Mouse (Mus musculus) myocyte (in vitro differentiated cells): ENCODE data around the gene Mgll. TPM values are rescaled to one million over a fixed set of nuclear protein-coding genes. Genes with fewer than 3 reads are reported as not detected.
A peak's percentile ranks its signal among the peaks of the same experiment; 100 is the strongest.

Experiments
- H3K27me3 ChIP-seq: one replicate; pipeline ENCODE4 v1.6.1; 2011; ENCODE audit not compliant: control insufficient read depth, insufficient read depth, insufficient read length
- H3K36me3 ChIP-seq: one replicate; pipeline ENCODE4 v1.6.1; 2011; ENCODE audit not compliant: control insufficient read depth, insufficient read depth
- H3K4me2 ChIP-seq: one replicate; pipeline ENCODE4 v1.6.1; 2011; ENCODE audit warnings: low read depth, control low read depth
- H3K4me3 ChIP-seq: one replicate; pipeline ENCODE4 v1.5.1; 2011; ENCODE audit warnings: mild to moderate bottlenecking, control low read depth, moderate library complexity
- H3K79me2 ChIP-seq: one replicate; pipeline ENCODE4 v1.6.1; 2011; ENCODE audit not compliant: control insufficient read depth, insufficient read depth
- H3ac ChIP-seq: one replicate; pipeline ENCODE4 v1.6.1; 2011; ENCODE audit not compliant: control insufficient read depth, insufficient read length
- CEBPB ChIP-seq: IDR thresholded peaks from 2 replicates; pipeline ENCODE4 v1.6.1; 2011; ENCODE audit warnings: mild to moderate bottlenecking, moderate library complexity; ENCODE audit not compliant: poor library complexity, insufficient read depth, severe bottlenecking
- E2F4 ChIP-seq: IDR thresholded peaks from one replicate; pipeline ENCODE4 v1.6.1; 2011; ENCODE audit warnings: mild to moderate bottlenecking, control low read depth, moderate library complexity; ENCODE audit not compliant: insufficient read depth
- MAX ChIP-seq: IDR thresholded peaks from one replicate; pipeline ENCODE4 v1.6.1; 2011; ENCODE audit warnings: low read depth, mild to moderate bottlenecking, control low read depth
- MYOD1 ChIP-seq, 3 experiments: IDR thresholded peaks; one replicate each; pipeline ENCODE4 v1.6.1; 2011; ENCODE audit warnings: control low read depth in 2 of 3, low read depth in 2 of 3, mild to moderate bottlenecking in 2 of 3, moderate library complexity in 1 of 3; ENCODE audit not compliant: insufficient read length in 2 of 3, control insufficient read depth in 1 of 3
- MYOG ChIP-seq, 3 experiments: IDR thresholded peaks; one replicate each; pipeline ENCODE4 v1.6.1; 2011; ENCODE audit warnings: control low read depth in 2 of 3, low read depth in 2 of 3, mild to moderate bottlenecking in 2 of 3; ENCODE audit not compliant: insufficient read length in 2 of 3, control insufficient read depth in 1 of 3, insufficient read depth in 1 of 3
- POLR2A ChIP-seq: IDR thresholded peaks from one replicate; pipeline ENCODE4 v1.6.1; 2011; ENCODE audit warnings: low read depth, mild to moderate bottlenecking, control low read depth, moderate library complexity; ENCODE audit not compliant: insufficient read length
- POLR2AphosphoS2 ChIP-seq: IDR thresholded peaks from one replicate; pipeline ENCODE4 v1.6.1; 2011; ENCODE audit warnings: low read depth, control low read depth; ENCODE audit not compliant: insufficient read length
- REST ChIP-seq: IDR thresholded peaks from one replicate; pipeline ENCODE4 v1.6.1; 2011; ENCODE audit warnings: mild to moderate bottlenecking, control low read depth, moderate library complexity; ENCODE audit not compliant: insufficient read depth, insufficient read length
- SRF ChIP-seq: IDR thresholded peaks from one replicate; pipeline ENCODE4 v1.6.1; 2011; ENCODE audit warnings: low read depth; ENCODE audit not compliant: control insufficient read depth, insufficient read length
- TCF12 ChIP-seq: IDR thresholded peaks from one replicate; pipeline ENCODE4 v1.6.1; 2011; ENCODE audit warnings: mild to moderate bottlenecking, control low read depth; ENCODE audit not compliant: poor library complexity, insufficient read depth, severe bottlenecking
- TCF3 ChIP-seq: IDR thresholded peaks from one replicate; pipeline ENCODE4 v1.6.1; 2011; ENCODE audit warnings: low read depth, control low read depth; ENCODE audit not compliant: insufficient read length
- USF1 ChIP-seq: IDR thresholded peaks from one replicate; pipeline ENCODE4 v1.6.1; 2011; ENCODE audit warnings: low read depth, mild to moderate bottlenecking, control low read depth, moderate library complexity
- polyA plus RNA-seq: library from polyadenylated mRNA; unstranded; fragments of >200 nt; fragmentation: generic; extraction: Trizol; gene quantifications from one replicate; pipeline ENCODE4 v1.2.1, GENCODE M21; 2012; ENCODE audit warnings: missing spikeins

Gene Mgll
- polyA plus RNA-seq, 1 experiment = 4.7 TPM

DNA sequence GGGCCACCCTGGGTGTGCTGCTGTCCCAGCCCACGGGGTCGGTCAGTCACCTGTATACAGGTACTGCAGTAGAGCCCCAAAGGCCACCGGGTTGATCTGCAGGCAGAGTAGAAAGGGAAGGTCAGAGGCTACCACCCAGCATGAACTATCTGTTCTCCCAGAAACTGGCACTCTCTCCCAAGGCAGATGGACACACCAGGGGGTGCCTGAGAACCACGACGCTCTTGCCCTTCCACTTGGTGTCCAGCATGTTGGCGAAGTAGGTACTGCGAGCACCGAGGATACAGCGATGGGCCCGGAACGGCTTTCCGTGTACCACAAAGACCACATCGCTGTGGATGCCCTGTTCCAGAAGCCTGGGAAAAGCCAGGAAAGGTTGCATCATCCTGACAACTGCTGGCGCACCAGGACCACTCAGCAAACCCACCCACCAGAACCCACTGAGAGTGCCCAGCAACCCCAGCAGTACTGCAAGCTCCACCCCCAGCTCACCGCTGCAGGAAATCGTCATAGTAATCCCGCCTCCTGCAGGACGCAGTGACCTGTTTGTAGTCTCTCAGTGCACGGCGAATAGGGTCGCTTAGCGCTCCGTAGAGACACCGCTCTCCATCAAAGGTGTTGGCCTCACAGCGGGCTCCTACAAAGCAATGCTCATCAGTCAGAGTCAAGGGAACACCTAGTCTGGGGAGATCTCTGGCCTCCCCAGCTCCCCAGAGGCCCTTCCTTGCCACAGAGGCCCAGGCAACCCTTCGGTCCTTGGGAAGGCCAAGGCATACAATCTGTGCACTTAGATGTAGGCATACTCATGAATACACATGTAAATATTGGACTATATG is 115.1 kb downstream of the Mgll start:
- H3ac ChIP-seq = no peak overlapping the region
- H3K79me2 ChIP-seq = no peaks in the 10 kb centered on the region
- no peak overlapping the region for H3K4me2 ChIP-seq
- no peaks in the 10 kb centered on the region for H3K36me3 ChIP-seq
- no peak overlapping the region for H3K4me3 ChIP-seq
- no peak for TF ChIP-seq POLR2A
- no peak for TF ChIP-seq MYOD1 (IDR thresholded peaks at IDR 0.05; ENCODE audit: control insufficient read depth in 1 of 3, insufficient read length in 2 of 3, low read depth in 2 of 3)
- TF ChIP-seq POLR2AphosphoS2 = no peak
- TF ChIP-seq E2F4 = no peak
- TF ChIP-seq REST = no peak
- TF ChIP-seq TCF12 = no peak
- no peak for TF ChIP-seq CEBPB
- H3K27me3 ChIP-seq = no peaks in the 10 kb centered on the region

DNA sequence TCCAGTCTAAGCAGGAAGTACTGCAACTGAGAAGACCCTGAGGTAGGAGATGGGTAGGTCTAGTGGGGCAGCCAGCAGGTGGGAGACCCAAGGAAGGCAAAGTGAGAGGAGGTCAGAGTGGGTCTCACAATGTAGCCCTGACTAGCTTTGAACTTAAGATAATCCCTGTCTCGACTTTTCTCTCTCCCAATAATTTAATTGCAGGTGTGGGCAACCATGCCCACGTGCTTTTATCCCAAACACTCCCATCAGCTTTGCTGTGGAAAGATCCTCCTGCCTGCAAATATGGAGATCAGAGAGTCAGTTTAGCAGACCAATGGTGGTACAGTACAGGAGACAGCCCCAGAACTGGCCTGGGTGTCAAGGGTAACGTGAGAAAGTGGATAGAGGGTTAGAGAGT is 116.0 kb downstream of the Mgll start:
- no peak for TF ChIP-seq TCF3
- H3K4me2 ChIP-seq = peak overlapping the region; percentile 76
- H3ac ChIP-seq = no peak overlapping the region
- no peaks in the 10 kb centered on the region for H3K27me3 ChIP-seq
- no peaks in the 10 kb centered on the region for H3K79me2 ChIP-seq
- H3K4me3 ChIP-seq = peak overlapping the region; percentile 55
- no peaks in the 10 kb centered on the region for H3K36me3 ChIP-seq

DNA sequence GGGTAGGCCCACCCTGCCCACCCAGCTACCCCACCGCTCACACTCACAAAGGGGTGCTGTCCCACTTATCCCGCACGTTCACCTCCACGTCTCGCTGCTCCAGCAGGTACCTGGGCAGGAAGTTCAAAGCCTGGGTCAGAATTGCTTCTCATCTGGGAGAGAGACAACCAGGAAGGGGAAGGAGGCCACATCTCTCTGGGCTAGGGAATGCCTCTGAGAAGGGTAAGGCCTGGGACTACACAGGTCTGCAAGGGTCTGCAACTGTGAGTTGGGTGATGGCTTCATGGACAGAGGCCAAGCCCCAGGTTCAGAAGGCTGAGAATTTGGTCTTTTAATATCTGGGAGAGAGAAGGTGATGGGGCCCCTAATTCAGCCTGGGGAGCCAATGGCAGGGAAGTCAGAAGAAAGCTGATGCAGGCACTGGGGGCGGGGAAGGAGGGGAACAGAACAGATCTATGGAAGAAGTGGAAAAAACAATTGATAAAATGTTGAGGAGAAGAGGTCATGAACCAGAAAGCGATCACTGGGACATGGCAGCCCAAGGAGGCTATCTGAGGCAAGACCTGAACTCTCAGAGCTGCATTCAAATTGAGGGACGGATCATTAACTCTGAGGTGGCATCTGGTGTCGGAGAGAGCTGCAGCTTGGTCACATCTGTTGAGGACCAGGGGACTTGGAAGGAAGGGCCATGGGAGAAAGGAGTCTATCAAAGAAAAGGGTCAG is 116.7 kb downstream of the Mgll start:
- H3K27me3 ChIP-seq = no peaks in the 10 kb centered on the region
- no peak for TF ChIP-seq USF1
- no peak for TF ChIP-seq CEBPB
- no peak for TF ChIP-seq TCF3
- no peak for TF ChIP-seq TCF12
- no peak for TF ChIP-seq MYOD1 (IDR thresholded peaks at IDR 0.05; ENCODE audit: control insufficient read depth in 1 of 3, insufficient read length in 2 of 3, low read depth in 2 of 3)
- TF ChIP-seq SRF = no peak
- TF ChIP-seq POLR2A = no peak
- no peak for TF ChIP-seq MYOG (IDR thresholded peaks at IDR 0.05; ENCODE audit: control insufficient read depth in 1 of 3, insufficient read depth in 1 of 3, insufficient read length in 2 of 3, low read depth in 2 of 3)
- no peak for TF ChIP-seq E2F4
- no peaks in the 10 kb centered on the region for H3K79me2 ChIP-seq
- no peaks in the 10 kb centered on the region for H3K36me3 ChIP-seq
- H3K4me3 ChIP-seq = peak overlapping the region; percentile 55
- H3K4me2 ChIP-seq = peak overlapping the region; percentile 76
- peak overlapping the region; percentile 17 for H3ac ChIP-seq

DNA sequence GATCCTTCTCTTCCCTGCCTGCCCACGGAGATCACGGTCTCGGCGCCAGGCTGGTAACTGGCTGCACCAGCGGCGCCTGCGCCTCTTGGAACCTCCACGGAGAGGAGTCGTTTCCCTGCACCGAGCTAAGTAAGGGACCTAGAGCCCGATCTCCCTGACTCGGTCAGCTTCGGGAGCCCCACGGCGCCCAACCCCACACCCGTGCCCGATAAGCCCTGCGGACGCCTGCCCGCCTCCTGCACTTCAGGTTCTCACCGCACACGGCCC is 117.2 kb downstream of the Mgll start:
- Histone ChIP-seq H3K4me3 (peak overlapping the region; percentile 55), H3K79me2 (no peaks in the 10 kb centered on the region), H3K36me3 (no peaks in the 10 kb centered on the region), H3ac (peak overlapping the region; percentile 17), H3K4me2 (peak overlapping the region; percentile 76), H3K27me3 (no peaks in the 10 kb centered on the region)
- TF ChIP-seq POLR2AphosphoS2 (no peak), E2F4 (no peak), REST (no peak), SRF (no peak)

DNA sequence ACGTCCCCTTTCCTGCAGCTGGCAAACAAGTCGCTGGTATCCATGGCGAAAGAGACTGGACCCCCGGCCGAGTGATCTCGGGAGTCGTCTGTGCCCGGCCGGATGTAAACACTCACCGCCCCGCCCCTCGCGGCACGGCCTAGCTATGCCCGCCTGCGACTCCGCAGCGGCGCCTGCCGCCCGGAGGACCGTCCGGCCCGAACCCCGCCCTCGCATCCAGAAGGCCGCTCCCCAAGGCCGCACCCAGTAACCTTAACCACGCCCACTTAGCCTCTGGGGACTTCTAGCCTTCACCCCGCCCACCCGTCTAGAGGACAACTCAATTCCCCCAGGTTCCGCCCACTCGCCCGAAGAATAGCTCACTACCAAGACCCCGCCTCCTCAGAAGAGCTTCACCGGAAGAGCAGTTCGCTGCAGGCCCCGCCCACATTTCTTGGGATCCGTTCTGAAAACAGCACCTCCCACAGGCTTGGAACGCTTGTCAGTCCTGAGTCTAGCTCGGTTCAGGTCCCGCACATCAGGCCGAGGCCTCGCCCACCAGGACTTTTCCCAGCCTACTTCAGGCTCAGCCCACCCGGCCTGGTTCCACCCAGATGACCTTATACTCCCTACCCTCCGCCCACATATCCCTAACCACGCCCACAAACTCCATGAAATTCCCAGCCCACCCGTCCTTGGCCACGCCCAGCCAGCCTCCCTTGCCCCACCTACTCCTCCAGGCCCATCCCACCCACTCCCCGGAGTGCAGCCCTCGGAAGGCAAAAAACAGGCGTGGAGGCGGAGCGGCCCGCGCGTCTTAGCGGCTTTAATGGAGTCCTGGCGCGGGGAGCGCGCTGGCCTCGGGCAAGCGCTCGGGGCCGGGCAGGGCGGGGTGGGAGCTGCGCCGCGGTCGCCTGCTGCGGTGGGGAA is 117.8 kb downstream of the Mgll start, which contains the start of gene Abtb1:
Abtb1 (minus strand) TSS at position 204 of the 909 bp plus-strand sequence.
- H3K36me3 ChIP-seq = no peaks in the 10 kb centered on the region
- no peaks in the 10 kb centered on the region for H3K79me2 ChIP-seq
- TF ChIP-seq POLR2AphosphoS2 (peak; percentile 28), USF1 (no peak), CEBPB (no peak), E2F4 (no peak), MAX (no peak), POLR2A (peak; percentile 60), MYOG (IDR thresholded peaks at IDR 0.05; ENCODE audit: control insufficient read depth in 1 of 3, insufficient read depth in 1 of 3, insufficient read length in 2 of 3, low read depth in 2 of 3) (peak in 1 of 3 experiments; percentile 35), TCF3 (no peak), SRF (peak; percentile 81), TCF12 (no peak), REST (no peak), MYOD1 (IDR thresholded peaks at IDR 0.05; ENCODE audit: control insufficient read depth in 1 of 3, insufficient read length in 2 of 3, low read depth in 2 of 3) (no peak)

More for the DNA sequence above, 117.8 kb downstream of the Mgll start, which contains the start of gene Abtb1:
- Histone ChIP-seq H3ac (peak within 1 kb of the TSS; percentile 17), H3K4me2 (peak within 1 kb of the TSS; percentile 88), H3K27me3 (no peaks in the 10 kb centered on the region), H3K4me3 (peak within 1 kb of the TSS; percentile 55)
